Mouse (Mus musculus) brain, adult 10 weeks (tissue): ENCODE measurements around the gene Ccdc71. TPM values are rescaled to one million over a fixed set of nuclear protein-coding genes. Genes with fewer than 3 reads are reported as not detected.

Source experiments
- polyA plus RNA-seq: library from polyadenylated mRNA; stranded (reverse); fragments of 350-450 nt; fragmentation: Illumina TruSeq; extraction: RNeasy Lipid Tissue Mini Kit (QIAGEN cat#74804); gene quantifications from one replicate; pipeline ENCODE4 v1.2.3, GENCODE M21; 2015; ENCODE audit warnings: low read depth, low replicate concordance

The Ccdc71 gene
- polyA plus RNA-seq, result 21.9 TPM

DNA sequence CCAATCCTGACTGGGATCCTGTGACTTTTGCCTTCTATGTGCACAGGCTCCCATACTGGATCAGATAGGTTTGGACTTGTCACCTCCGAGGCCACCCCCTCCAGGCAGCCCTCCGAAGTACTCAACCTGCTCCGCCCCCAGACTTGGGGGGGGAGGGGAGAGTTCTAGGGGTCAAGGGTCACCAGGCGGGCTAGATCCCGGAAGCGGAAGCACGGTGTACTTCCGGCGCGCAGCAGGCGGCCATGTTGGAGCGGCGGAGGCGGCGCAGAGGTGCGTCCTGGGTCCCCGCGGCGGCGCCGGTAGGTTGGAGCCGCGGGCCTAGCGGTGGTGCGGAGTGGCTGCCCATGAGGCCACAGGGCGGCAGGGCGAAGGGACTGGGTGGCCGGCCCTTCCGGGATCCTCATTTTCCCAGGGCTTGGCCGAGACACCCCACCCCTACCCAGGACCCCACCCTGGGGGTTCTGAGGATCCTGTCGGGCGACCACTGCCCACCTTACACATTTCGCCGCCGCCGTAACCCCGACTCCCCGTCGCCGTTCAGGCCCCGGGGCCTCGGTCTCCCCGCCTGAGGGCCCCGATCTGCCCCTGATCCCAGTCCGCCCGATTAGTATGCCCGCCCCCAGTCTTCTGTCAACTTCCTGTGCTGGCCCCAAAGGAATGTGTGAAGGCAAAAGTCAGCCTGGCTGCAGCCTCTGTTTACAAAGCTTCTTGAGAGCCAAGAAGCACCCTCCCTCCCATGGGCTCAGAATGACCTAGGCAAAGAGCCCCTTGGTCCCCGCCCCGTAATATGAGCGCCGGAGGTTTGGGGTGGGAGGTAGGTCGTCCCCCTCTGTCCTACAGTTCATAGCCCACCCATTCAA lies at the start of gene Ccdc71:
TSS of gene Ccdc71 (plus strand) at position 209 of the 860 bp plus-strand sequence.

GRCm38 (mm10) chr9:108428384-108428783 lies 31.9 kb upstream of the Ccdc71 start, which contains the start of gene Ccdc36:
Gene Ccdc36 (minus strand): TSS chr9:108428484.

DNA sequence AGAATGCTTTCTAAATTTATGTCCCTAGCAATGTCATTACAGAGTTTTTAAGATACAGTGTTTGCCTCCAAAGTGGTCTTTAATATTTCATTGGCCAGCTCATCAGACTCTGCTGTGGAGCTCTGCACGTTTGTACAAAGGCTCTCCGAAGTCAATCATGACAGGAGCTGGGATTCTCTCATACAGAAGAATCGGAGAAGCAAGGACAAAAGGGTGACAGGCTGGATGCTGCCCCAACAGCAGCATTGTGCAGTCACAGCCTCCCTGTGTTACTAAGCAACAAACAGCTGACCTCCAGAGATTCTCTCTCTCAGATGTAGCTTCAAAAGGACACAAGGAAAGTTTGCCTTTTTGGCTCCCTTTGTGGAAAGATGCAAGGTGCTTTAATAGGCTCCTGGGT lies 24.1 kb upstream of the Ccdc71 start, which contains the start of gene BC048562:
TSS of gene BC048562 (plus strand) at position 301 of the 400 bp plus-strand sequence.

DNA sequence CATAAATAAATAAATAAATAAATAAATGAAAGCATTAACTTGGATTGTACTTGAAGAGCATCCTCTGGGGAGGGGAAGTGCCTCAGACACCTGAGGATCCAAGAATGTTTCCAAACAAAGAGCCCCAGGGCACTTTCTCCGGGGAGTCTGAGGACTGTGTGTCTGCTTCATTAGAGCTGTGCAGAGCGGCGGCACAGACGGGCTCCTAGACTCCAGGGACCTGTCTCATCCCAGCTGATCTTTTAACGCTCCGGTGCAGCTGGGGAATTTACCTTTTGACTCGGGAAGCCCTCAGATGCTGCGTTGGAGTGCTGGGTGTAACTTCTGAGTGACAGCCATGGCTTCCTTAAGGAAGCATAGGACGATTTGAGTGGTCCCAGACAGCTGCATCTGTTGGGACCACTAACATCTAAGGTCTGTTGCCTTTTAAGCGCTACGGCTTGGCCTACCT lies 879 bp downstream of the Ccdc71 start, which contains the start of gene Klhdc8b:
TSS of gene Klhdc8b (minus strand) at position 401 of the 451 bp plus-strand sequence.

GRCm38 (mm10) chr9:108479721-108480351 lies 19.5 kb downstream of the Ccdc71 start, which contains the start of gene Lamb2:
Gene Lamb2 (plus strand): TSS chr9:108479736.

GRCm38 (mm10) chr9:108490559-108491285 lies 30.4 kb downstream of the Ccdc71 start, which contains the start of gene Usp19:
Gene Usp19 (plus strand): TSS chr9:108490602.

GRCm38 (mm10) chr9:108507619-108508434 lies 47.5 kb downstream of the Ccdc71 start, which contains the start of gene Qars:
Gene Qars (plus strand): TSS chr9:108507706.

Other genes starting within 250 kb of the Ccdc71 start
- gene Dag1, start 196.6 kb upstream of the Ccdc71 start, polyA plus RNA-seq, result 42.5 TPM
- gene Nicn1, start 170.1 kb upstream of the Ccdc71 start, polyA plus RNA-seq, result 118 TPM
- gene Amt, start 163.7 kb upstream of the Ccdc71 start, polyA plus RNA-seq, result 37.8 TPM
- gene Rhoa, start 154.4 kb upstream of the Ccdc71 start, polyA plus RNA-seq, result 211 TPM
- 47.8 TPM for gene Tcta, start 154.4 kb upstream of the Ccdc71 start, polyA plus RNA-seq
- gene Gpx1, start 121.6 kb upstream of the Ccdc71 start, polyA plus RNA-seq, result 253 TPM
- 84.3 TPM for gene Usp4, start 112.7 kb upstream of the Ccdc71 start, polyA plus RNA-seq
- gene 1700102P08Rik, start 67.7 kb upstream of the Ccdc71 start, polyA plus RNA-seq, result 1.5 TPM
- gene Ccdc36, start 32.0 kb upstream of the Ccdc71 start, polyA plus RNA-seq, result 0.54 TPM
- not detected for gene BC048562, start 24.0 kb upstream of the Ccdc71 start, polyA plus RNA-seq
- gene Klhdc8b, start 1.1 kb downstream of the Ccdc71 start, polyA plus RNA-seq, result 26.8 TPM
- gene Lamb2, start 19.2 kb downstream of the Ccdc71 start, polyA plus RNA-seq, result 20.5 TPM
- 95.0 TPM for gene Usp19, start 30.1 kb downstream of the Ccdc71 start, polyA plus RNA-seq
- gene Qars, start 47.2 kb downstream of the Ccdc71 start, polyA plus RNA-seq, result 70.9 TPM
- gene Qrich1, start 56.3 kb downstream of the Ccdc71 start, polyA plus RNA-seq, result 77.0 TPM
- gene Impdh2, start 99.8 kb downstream of the Ccdc71 start, polyA plus RNA-seq, result 66.7 TPM
- gene Ndufaf3, start 106.9 kb downstream of the Ccdc71 start, polyA plus RNA-seq, result 58.9 TPM
- gene Dalrd3, start 109.4 kb downstream of the Ccdc71 start, polyA plus RNA-seq, result 120 TPM
- gene Wdr6, start 118.2 kb downstream of the Ccdc71 start, polyA plus RNA-seq, result 78.4 TPM
- 93.6 TPM for gene P4htm, start 137.1 kb downstream of the Ccdc71 start, polyA plus RNA-seq
- 39.4 TPM for gene Arih2, start 188.9 kb downstream of the Ccdc71 start, polyA plus RNA-seq
- 19.6 TPM for gene Slc25a20, start 201.6 kb downstream of the Ccdc71 start, polyA plus RNA-seq
- gene Prkar2a, start 228.8 kb downstream of the Ccdc71 start, polyA plus RNA-seq, result 37.8 TPM